Mouse (Mus musculus) retina, postnatal 7 days (tissue): ENCODE data around the gene Rfc4.

Source experiments
- DNase-seq: peaks from one replicate; pipeline ENCODE4 v3.0.0-alpha.2; 2012; ENCODE audit warnings: low read depth, low spot score

The Rfc4 gene

DNA sequence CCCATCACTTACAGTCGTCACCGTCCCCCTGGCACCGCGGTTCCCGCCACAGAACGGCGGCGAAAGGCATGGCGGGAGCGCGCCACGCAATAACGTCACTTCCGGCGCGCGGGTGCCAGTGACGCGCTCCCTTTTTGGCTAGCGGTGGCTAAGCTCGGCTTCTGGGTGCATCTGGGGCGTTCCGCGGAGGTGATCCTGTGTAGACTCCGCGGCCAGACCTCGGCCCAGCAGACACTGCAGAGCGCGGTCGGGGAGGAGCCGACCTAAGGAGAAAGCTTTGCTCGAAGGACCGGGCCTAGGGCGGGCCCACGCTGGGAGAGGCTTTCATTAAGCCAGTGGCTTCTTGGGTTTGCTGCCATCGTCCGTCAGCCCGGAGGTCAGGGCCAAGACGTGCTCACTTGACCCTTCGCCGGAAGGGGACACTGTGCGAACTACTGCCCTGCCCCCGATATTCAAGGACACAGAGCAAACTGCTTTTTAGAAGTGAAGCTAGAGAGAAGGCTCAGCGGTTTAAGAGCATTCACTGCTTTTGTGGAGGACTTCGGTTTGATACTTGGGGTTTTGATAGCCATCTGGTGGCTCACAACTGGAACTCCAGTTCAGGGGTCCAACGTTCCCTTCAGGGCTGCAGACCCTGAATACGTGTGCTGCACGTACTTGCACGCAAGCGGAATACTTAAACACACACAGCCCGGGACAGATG is at the start of gene Rfc4:
Rfc4 (minus strand) TSS at position 65 of the 703 bp plus-strand sequence.
- peak; percentile 86 for DNase-seq

GRCm38 (mm10) chr16:23175956-23176355 is 48.4 kb upstream of the Rfc4 start:
- DNase-seq: no peak

GRCm38 (mm10) chr16:23174855-23175254 is 47.3 kb upstream of the Rfc4 start:
- no peak for DNase-seq

DNA sequence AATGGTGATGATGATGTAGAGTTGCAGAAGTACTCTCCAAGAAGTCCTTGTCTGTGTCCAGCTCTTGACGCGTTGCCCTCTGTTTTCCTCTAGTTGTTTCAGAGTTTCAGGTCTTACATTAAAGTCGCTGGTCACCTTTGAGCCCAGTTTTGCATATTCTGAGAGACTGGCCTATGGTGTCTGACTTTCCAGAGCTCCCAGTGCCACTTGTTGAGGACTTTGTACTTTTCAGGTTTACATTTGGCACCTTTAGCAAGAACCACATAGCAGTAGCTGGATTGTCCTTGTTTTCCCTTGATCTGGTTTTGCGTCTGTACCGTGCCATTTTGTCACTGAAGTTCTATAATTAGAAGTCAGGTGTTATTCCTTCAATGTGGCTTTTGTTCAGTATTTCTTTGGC is 46.4 kb upstream of the Rfc4 start:
- no peak for DNase-seq

DNA sequence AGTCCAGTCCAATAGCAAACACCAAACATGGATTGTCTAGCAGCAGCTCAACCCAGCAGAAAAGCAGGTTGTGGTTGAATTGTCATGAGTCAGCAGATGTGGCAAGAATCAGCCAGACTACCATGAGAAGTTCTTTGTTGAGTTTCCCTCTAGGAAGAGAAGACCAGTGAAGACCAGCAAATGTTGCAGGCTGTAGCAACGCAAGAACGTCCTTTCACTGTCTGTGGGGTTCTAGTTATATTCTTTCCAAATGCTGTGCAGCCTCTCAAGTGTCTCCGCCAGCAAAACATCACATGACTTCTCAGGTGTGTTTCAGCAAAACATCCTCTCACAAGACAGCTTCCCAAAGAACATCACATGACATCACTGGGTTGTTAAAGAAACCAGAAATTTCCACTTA is 43.3 kb upstream of the Rfc4 start:
- no peak for DNase-seq

DNA sequence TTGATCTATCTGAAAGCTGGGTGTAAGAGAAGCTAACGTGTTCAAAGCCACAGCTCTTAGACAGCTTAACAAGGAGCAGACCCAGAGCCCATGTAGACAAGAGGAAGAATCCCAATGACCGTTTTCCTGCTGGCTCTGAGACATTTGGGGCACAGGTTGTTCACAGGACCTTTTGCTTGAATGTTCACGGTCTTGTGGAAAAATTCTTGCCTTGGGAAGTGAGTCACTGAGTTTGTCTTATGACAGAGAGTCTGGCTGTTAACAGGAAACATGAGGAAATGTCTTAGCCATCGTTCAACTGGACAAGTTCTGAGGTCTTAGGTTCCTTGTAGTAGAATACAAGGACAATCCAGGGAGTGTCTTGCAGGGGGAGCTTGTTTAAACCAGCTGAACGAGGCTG is 39.5 kb upstream of the Rfc4 start:
- DNase-seq: no peak

- no peak for DNase-seq
These were observed 39.1 kb upstream of the Rfc4 start for GRCm38 (mm10) chr16:23166646-23167045.

GRCm38 (mm10) chr16:23165441-23165840 is 37.9 kb upstream of the Rfc4 start:
- no peak for DNase-seq

- no peak for DNase-seq
These were observed 36.9 kb upstream of the Rfc4 start for GRCm38 (mm10) chr16:23164443-23164842.

GRCm38 (mm10) chr16:23162116-23162515 is 34.6 kb upstream of the Rfc4 start:
- DNase-seq: no peak

GRCm38 (mm10) chr16:23159749-23160148 is 32.2 kb upstream of the Rfc4 start:
- DNase-seq: no peak

DNA sequence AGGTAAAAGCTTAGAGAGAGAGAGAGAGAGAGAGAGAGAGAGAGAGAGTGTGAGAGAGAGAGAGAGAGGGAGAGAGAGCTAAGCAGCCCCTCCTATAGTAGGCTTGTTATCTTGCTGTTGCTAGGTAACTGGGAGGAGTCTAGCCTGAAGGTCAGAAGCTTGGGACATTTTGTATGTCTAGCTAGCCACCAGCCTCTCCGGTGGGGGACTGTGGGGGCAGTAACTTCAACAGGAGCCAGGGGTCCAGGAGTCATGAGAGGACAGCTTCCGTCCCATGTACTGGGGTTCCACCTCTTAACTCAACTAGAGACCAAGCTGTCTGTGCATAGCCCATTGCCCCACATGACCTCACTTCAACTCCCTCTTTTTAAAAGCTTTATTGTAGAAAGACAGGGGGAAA is 31.4 kb upstream of the Rfc4 start:
- no peak for DNase-seq

DNA sequence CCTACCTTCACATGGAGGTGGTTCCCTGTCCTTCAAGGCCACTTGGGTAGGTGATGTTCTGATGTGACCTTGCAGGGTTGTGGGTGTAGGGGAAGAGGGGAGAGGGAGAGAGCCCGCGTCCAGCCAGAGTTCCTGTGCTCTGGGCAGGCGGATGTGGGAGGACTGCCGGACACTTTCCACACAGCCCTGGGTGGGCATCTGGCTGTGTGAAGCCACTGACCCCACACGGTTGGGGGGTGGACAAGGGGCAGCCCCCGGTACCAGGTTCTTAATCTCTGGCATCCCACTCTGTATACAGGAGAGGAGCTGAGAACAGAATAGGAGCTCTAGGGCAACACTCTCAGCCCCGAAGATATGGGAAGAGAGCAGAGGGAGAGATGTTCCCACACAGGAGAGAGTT is 30.8 kb upstream of the Rfc4 start:
- DNase-seq: no peak

GRCm38 (mm10) chr16:23157013-23157412 is 29.5 kb upstream of the Rfc4 start:
- DNase-seq: no peak

DNA sequence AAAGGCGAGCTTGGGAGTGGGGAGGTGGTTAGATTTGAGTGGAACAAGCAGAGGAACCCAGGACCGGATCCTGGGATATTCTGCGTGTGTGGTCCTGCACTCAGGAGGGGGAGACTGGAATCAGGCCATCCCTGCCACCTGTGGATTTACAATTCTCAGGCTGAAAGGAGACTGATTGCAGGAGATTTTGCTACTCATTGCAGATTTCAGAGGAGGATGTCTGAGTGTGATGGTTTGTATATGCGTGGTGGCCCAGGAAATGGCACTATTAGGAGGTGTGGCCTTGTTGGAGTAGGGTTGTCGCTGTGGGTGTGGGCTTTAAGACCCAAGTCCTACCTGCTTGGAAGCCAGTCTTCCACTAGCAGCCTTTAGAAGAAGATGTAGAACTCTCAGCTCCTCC is 26.7 kb upstream of the Rfc4 start:
- DNase-seq: no peak

GRCm38 (mm10) chr16:23151423-23151822 is 23.9 kb upstream of the Rfc4 start:
- DNase-seq: peak; percentile 24

GRCm38 (mm10) chr16:23149396-23149795 is 21.9 kb upstream of the Rfc4 start:
- no peak for DNase-seq

- DNase-seq: no peak
These were observed 21.4 kb upstream of the Rfc4 start for GRCm38 (mm10) chr16:23148936-23149335.

DNA sequence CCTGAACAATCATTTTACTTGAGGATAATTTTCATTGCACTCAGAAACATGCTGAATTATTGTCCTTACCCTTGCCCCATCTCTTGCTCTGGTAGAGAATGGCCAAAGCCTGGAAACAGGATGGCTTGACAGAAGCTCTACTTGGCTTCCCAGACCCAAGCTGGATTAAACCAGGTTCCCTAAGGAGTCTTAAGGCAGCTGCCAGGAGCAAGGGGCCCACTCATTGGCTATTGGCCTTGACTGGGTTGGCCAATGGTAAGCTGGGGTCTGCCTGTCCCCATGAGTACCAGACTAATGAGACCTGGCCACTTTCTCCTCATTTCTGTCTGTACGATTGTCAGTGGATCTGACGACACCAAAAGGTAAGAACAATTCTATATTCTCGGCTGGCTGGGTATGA is 18.7 kb upstream of the Rfc4 start, which contains the start of gene Adipoq:
Adipoq (plus strand) TSS at position 257 of the 400 bp plus-strand sequence.
- no peak for DNase-seq

DNA sequence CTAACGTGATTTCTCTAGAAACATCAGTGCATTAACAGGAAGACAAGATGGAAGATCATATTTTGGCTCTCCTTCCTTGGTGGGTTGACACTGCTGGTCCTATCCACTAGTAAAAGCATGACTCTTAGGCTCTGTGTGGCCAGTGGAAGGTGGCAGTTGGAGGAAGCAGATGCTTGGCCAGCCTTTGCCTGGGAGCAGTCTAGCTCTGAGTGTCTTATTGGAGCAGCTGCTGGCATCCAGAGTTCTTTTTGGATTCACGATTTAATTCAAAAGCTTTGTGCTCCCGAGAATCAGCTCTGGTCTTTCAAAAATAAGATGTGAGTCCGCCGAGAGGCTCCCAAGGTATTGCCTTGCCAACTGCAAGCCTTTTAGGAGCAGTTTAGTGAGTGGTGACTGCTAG is 17.7 kb upstream of the Rfc4 start:
- no peak for DNase-seq

DNA sequence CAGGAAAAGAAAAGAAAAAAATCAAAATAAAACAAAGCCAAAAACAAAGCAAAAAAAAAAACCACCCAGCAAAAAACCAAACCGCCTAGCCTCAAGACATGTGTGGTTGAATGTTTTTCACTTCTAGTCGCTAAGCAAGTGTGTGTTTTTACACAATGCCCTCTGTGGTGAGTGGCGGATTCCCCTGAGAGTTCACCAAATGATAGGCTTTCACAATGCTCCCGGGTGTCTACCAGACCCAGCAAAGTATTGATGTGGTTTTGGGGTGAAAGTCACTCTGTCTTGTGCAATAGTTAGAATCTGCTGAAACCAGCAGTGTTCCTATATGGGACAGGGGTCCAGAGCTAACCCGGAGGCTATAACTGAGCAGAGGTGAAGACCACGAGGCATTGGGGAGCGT is 16.8 kb upstream of the Rfc4 start:
- no peak for DNase-seq

- no peak for DNase-seq
These were observed 13.4 kb upstream of the Rfc4 start for GRCm38 (mm10) chr16:23140911-23141310.

DNA sequence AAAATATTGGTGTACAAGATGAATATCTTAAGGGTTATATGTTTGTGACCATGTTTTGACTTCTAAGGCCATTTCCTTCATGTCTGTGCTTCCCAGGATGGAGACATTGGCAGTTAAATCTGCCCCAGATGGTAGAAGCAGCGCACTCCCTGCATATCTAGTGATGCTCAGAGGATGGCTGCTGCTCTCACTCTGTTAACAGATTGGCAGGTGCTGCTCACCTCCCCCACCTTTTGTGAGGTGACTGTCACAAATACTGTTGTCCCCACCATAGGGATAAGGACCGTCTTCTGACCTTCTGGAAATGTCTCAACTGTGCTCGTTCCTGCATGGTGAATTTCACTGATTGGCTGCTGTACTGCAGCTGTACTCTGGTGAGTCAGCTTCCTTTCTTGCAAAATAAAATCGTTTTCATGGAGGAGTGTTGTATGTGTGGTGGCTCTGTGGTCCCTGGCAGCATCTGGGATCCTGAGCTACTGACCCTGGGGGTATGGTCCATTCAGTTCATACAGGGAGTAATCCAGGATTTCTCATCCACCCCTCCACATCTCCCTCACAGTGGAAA is 9.0 kb upstream of the Rfc4 start:
- no peak for DNase-seq
